Mouse (Mus musculus) midbrain, embryonic 16.5 days (tissue): Measurements from ENCODE around the gene Robo1. TPM values are rescaled to one million over a fixed set of nuclear protein-coding genes. Genes with fewer than 3 reads are reported as not detected.

Experiments used
- ATAC-seq: fragments of 200-750 bp; cut with Nextera tagmentation; 2 replicates; pipeline ENCODE4 v1.8.0; 2017; ENCODE audit warnings: moderate TSS enrichment
- H3K27ac ChIP-seq: fragments of 300-500 bp; sonication (generic); 2 replicates; pipeline ENCODE4 v1.5.1; 2014; ENCODE audit warnings: mild to moderate bottlenecking, low read length, mixed read lengths
- H3K27me3 ChIP-seq: fragments of 300-500 bp; sonication (generic); 2 replicates; pipeline ENCODE4 v1.6.1; 2014; ENCODE audit warnings: low read depth, low read length, mixed read lengths; ENCODE audit not compliant: control insufficient read depth, insufficient read depth
- H3K36me3 ChIP-seq: fragments of 300-500 bp; sonication (generic); 2 replicates; pipeline ENCODE4 v1.6.1; 2014; ENCODE audit warnings: mild to moderate bottlenecking, low read length, moderate library complexity, mixed read lengths; ENCODE audit not compliant: control insufficient read depth, insufficient read depth
- H3K4me1 ChIP-seq: fragments of 300-500 bp; sonication (generic); 2 replicates; pipeline ENCODE4 v1.6.1; 2014; ENCODE audit warnings: mild to moderate bottlenecking, low read length, mixed read lengths; ENCODE audit not compliant: control insufficient read depth, insufficient read depth
- H3K4me2 ChIP-seq: fragments of 300-500 bp; sonication (generic); 2 replicates; pipeline ENCODE4 v1.6.1; 2014; ENCODE audit warnings: mild to moderate bottlenecking, low read length, mixed read lengths
- H3K4me3 ChIP-seq: fragments of 300-500 bp; sonication (generic); 2 replicates; pipeline ENCODE4 v1.5.1; 2014; ENCODE audit warnings: low read depth, mild to moderate bottlenecking, low read length, moderate library complexity, mixed read lengths
- H3K9ac ChIP-seq: fragments of 300-500 bp; sonication (generic); 2 replicates; pipeline ENCODE4 v1.6.1; 2014; ENCODE audit warnings: low read depth, low read length, mixed read lengths
- H3K9me3 ChIP-seq: fragments of 300-500 bp; sonication (generic); replicated peaks from 2 replicates; pipeline ENCODE4 v1.6.1; 2014; ENCODE audit warnings: mild to moderate bottlenecking, low read length, mixed read lengths; ENCODE audit not compliant: control insufficient read depth, poor library complexity, severe bottlenecking
- WGBS: fragments of 180-500 bp; shearing (Covaris S2); extraction: QIAGEN DNeasy Blood & Tissue Kit; methylation state at CpG from one replicate; pipeline ENCODE4 v1.1.7; 2014; 5-methylcytosine and 5-hydroxymethylcytosine counted together
- polyA plus RNA-seq: library from polyadenylated mRNA; unstranded; fragments of >200 nt; fragmentation: Nextera tagmentation; extraction: Ambion mirVana; gene quantifications from 2 replicates; pipeline ENCODE4 v1.2.1, GENCODE M21; 2015

Gene Robo1
- polyA plus RNA-seq, 1 experiment from 2014 or later: 47.9 TPM

GRCm38 (mm10) chr16:72791181-72791705 lies 483.1 kb downstream of the Robo1 start:
- H3K27me3 ChIP-seq: no peaks in the 10 kb centered on the region
- H3K9ac ChIP-seq: no peak overlapping the region
- H3K4me2 ChIP-seq: no peak overlapping the region
- H3K9me3 ChIP-seq: no peaks in the 10 kb centered on the region
- no peaks in the 10 kb centered on the region for H3K36me3 ChIP-seq
- no peak overlapping the region for H3K4me3 ChIP-seq
- 91% methylated on average over 9 of the region's 9 CpGs for WGBS
- H3K27ac ChIP-seq: no peak overlapping the region
- H3K4me1 ChIP-seq: peaks cover 16% of the 10 kb centered on the region
- no peak for ATAC-seq

GRCm38 (mm10) chr16:72794692-72795378 lies 486.7 kb downstream of the Robo1 start:
- Histone ChIP-seq H3K9ac (no peak overlapping the region), H3K27ac (no peak overlapping the region), H3K9me3 (no peaks in the 10 kb centered on the region), H3K27me3 (no peaks in the 10 kb centered on the region), H3K36me3 (no peaks in the 10 kb centered on the region), H3K4me3 (no peak overlapping the region), H3K4me1 (peaks cover 18% of the 10 kb centered on the region), H3K4me2 (no peak overlapping the region)
- 0 out of 2 replicates have a peak, but pooled peaks have one; percentile 39 for ATAC-seq
- WGBS: 52% methylated on average over 6 of the region's 6 CpGs

GRCm38 (mm10) chr16:72795379-72795712 lies 487.2 kb downstream of the Robo1 start:
- H3K4me2 ChIP-seq: no peak overlapping the region
- ATAC-seq: no peak
- H3K36me3 ChIP-seq: no peaks in the 10 kb centered on the region
- WGBS: 77% methylated on average over 1 of the region's 1 CpGs
- no peak overlapping the region for H3K9ac ChIP-seq
- no peaks in the 10 kb centered on the region for H3K9me3 ChIP-seq
- no peak overlapping the region for H3K27ac ChIP-seq
- H3K4me1 ChIP-seq: peaks cover 23% of the 10 kb centered on the region
- H3K27me3 ChIP-seq: no peaks in the 10 kb centered on the region
- H3K4me3 ChIP-seq: no peak overlapping the region

GRCm38 (mm10) chr16:72798405-72798949 lies 490.4 kb downstream of the Robo1 start:
- Histone ChIP-seq H3K4me3 (no peak overlapping the region), H3K36me3 (no peaks in the 10 kb centered on the region), H3K4me2 (no peak overlapping the region), H3K9me3 (no peaks in the 10 kb centered on the region), H3K4me1 (peaks cover 29% of the 10 kb centered on the region), H3K27me3 (no peaks in the 10 kb centered on the region), H3K27ac (no peak overlapping the region), H3K9ac (no peak overlapping the region)
- ATAC-seq: no peak
- WGBS: 91% methylated on average over 12 of the region's 12 CpGs

- H3K4me1 ChIP-seq: peaks cover 22% of the 10 kb centered on the region
- 47% methylated on average over 15 of the region's 15 CpGs for whole genome bisulfite sequencing
- no peak overlapping the region; the same call in 1 of the 2 replicates for H3K4me3 ChIP-seq
- no peaks in the 10 kb centered on the region for H3K9me3 ChIP-seq
- no peaks in the 10 kb centered on the region for H3K36me3 ChIP-seq
- no peaks in the 10 kb centered on the region for H3K27me3 ChIP-seq
- peak; percentile 12; the same call in 1 of the 2 replicates for ATAC-seq
- 0 out of 2 replicates have a peak overlapping the region, but pooled peaks have one; percentile 10 for H3K9ac ChIP-seq
- H3K27ac ChIP-seq: no peak overlapping the region
- peak overlapping the region; percentile 29 for H3K4me2 ChIP-seq
These were observed 492.1 kb downstream of the Robo1 start for GRCm38 (mm10) chr16:72800121-72800749.

GRCm38 (mm10) chr16:72800788-72801187 lies 492.7 kb downstream of the Robo1 start:
- Histone ChIP-seq H3K27me3 (no peaks in the 10 kb centered on the region), H3K4me3 (no peak overlapping the region), H3K4me2 (no peak overlapping the region; the same call in 1 of the 2 replicates), H3K9me3 (no peaks in the 10 kb centered on the region), H3K27ac (no peak overlapping the region), H3K36me3 (no peaks in the 10 kb centered on the region), H3K4me1 (peaks cover 18% of the 10 kb centered on the region), H3K9ac (no peak overlapping the region)
- ATAC-seq: 0 out of 2 replicates have a peak, but pooled peaks have one; percentile 33
- 82% methylated on average over 6 of the region's 6 CpGs for WGBS

- 72% methylated on average over 10 of the region's 10 CpGs for WGBS
- ATAC-seq: no peak
- no peak overlapping the region for H3K4me3 ChIP-seq
- no peak overlapping the region for H3K9ac ChIP-seq
- peaks cover 19% of the 10 kb centered on the region for H3K4me1 ChIP-seq
- H3K27ac ChIP-seq: no peak overlapping the region
- H3K4me2 ChIP-seq: peak overlapping the region; percentile 5; the same call in 1 of the 2 replicates
- no peaks in the 10 kb centered on the region for H3K27me3 ChIP-seq
- H3K9me3 ChIP-seq: no peaks in the 10 kb centered on the region
- H3K36me3 ChIP-seq: no peaks in the 10 kb centered on the region
These were observed 500.2 kb downstream of the Robo1 start for GRCm38 (mm10) chr16:72808351-72808750.

GRCm38 (mm10) chr16:72810942-72811341 lies 502.8 kb downstream of the Robo1 start:
- WGBS: 41% methylated on average over 3 of the region's 3 CpGs

GRCm38 (mm10) chr16:72811494-72811893 lies 503.4 kb downstream of the Robo1 start:
- H3K27ac ChIP-seq: peak overlapping the region; percentile 32; the same call in 1 of the 2 replicates
- ATAC-seq: no peak
- no peak overlapping the region for H3K9ac ChIP-seq
- no peak overlapping the region for H3K4me3 ChIP-seq
- H3K36me3 ChIP-seq: no peaks in the 10 kb centered on the region
- H3K4me1 ChIP-seq: peaks cover 19% of the 10 kb centered on the region
- no peaks in the 10 kb centered on the region for H3K27me3 ChIP-seq
- no peaks in the 10 kb centered on the region for H3K9me3 ChIP-seq
- WGBS: 52% methylated on average over 5 of the region's 5 CpGs
- no peak overlapping the region for H3K4me2 ChIP-seq

More at GRCm38 (mm10) chr16:72810942-72811341, 502.8 kb downstream of the Robo1 start:
- Histone ChIP-seq H3K36me3 (no peaks in the 10 kb centered on the region), H3K4me3 (no peak overlapping the region), H3K27ac (no peak overlapping the region), H3K4me2 (no peak overlapping the region), H3K9ac (no peak overlapping the region), H3K9me3 (no peaks in the 10 kb centered on the region), H3K27me3 (no peaks in the 10 kb centered on the region), H3K4me1 (peaks cover 19% of the 10 kb centered on the region)
- no peak for ATAC-seq
